ENCODE assay signal across 10 mouse cellular contexts in genomic region chr12:3843918-3844317, GRCm38 (mm10). TPM values are rescaled to one million over a fixed set of nuclear protein-coding genes. Genes with fewer than 3 reads are reported as not detected.
DNase-seq lines count a peak whose midpoint lies in the region; ATAC-seq and TF ChIP-seq lines count a peak whose summit lies in the region.
"Had no signal": no experiment of that assay in that cellular context is flagged by ENCODE, and none has a peak within 500 bp of the region (broad histone marks: within the 10 kb centered on the region; RNA-seq: fewer than 3 reads in every experiment).

No protein-coding gene starts in this region.

- H3K4me3 ChIP-seq in heart, postnatal 0 days (ENCODE audit: low read depth, low read length) = no peak overlapping the region
- H3K4me3 ChIP-seq in embryonic facial prominence, embryonic 10.5 days = peak overlapping the region; percentile 23; the same call in 1 of the 2 replicates
- no peak overlapping the region for H3K4me3 ChIP-seq in hindbrain, embryonic 12.5 days

- 24% methylated on average over 7 of the region's 7 CpGs for WGBS in heart, postnatal 0 days
- 19% methylated on average over 7 of the region's 7 CpGs for WGBS in embryonic facial prominence, embryonic 10.5 days
- WGBS in hindbrain, embryonic 12.5 days = 29% methylated on average over 7 of the region's 7 CpGs

- peaks cover 40% of the 10 kb centered on the region for H3K36me3 ChIP-seq in heart, postnatal 0 days (replicated peaks; ENCODE audit: control insufficient read depth, insufficient read depth, low read length)
- H3K36me3 ChIP-seq in embryonic facial prominence, embryonic 10.5 days (replicated peaks) = peaks cover 37% of the 10 kb centered on the region
- H3K36me3 ChIP-seq in hindbrain, embryonic 12.5 days = peaks cover 15% of the 10 kb centered on the region

- no peak for TF ChIP-seq CTCF in heart, postnatal 0 days (IDR thresholded peaks at IDR 0.05; ENCODE audit: low read depth)

- ATAC-seq in heart, postnatal 0 days (ENCODE audit: insufficient read depth, low read depth) = 0 out of 2 replicates have a peak, but pooled peaks have one; percentile 15
- ATAC-seq in hindbrain, embryonic 12.5 days (ENCODE audit: low FRiP score) = 0 out of 2 replicates have a peak, but pooled peaks have one; percentile 11
- ATAC-seq in megakaryocyte, adult 5-6 weeks (ENCODE audit: poor library complexity, severe bottlenecking) = no peak

- peaks cover 13% of the 10 kb centered on the region; the same call in 1 of the 2 replicates for H3K4me1 ChIP-seq in heart, postnatal 0 days (ENCODE audit: control insufficient read depth, insufficient read depth)
- peaks cover 42% of the 10 kb centered on the region for H3K4me1 ChIP-seq in embryonic facial prominence, embryonic 10.5 days
- peaks cover 17% of the 10 kb centered on the region for H3K4me1 ChIP-seq in hindbrain, embryonic 12.5 days

- no peak for TF ChIP-seq EP300 in heart, postnatal 0 days (IDR thresholded peaks at IDR 0.05; ENCODE audit: low read depth)

- H3K4me2 ChIP-seq in heart, postnatal 0 days (ENCODE audit: low read depth, low read length) = no peak overlapping the region
- H3K4me2 ChIP-seq in hindbrain, embryonic 12.5 days (replicated peaks) = no peak overlapping the region

- peak overlapping the region; percentile 47 for H3K27ac ChIP-seq in heart, postnatal 0 days (ENCODE audit: low read depth)
- peak overlapping the region; percentile 69; the same call in 1 of the 2 replicates for H3K27ac ChIP-seq in embryonic facial prominence, embryonic 10.5 days (replicated peaks)
- peak overlapping the region; percentile 75; the same call in 1 of the 2 replicates for H3K27ac ChIP-seq in hindbrain, embryonic 12.5 days

- H3K9ac ChIP-seq in heart, postnatal 0 days (replicated peaks; ENCODE audit: low read depth, low read length) = no peak overlapping the region
- H3K9ac ChIP-seq in hindbrain, embryonic 12.5 days = no peak overlapping the region

- no peaks in the 10 kb centered on the region for H3K9me3 ChIP-seq in heart, postnatal 0 days (replicated peaks; ENCODE audit: control insufficient read depth, low read length)
- H3K9me3 ChIP-seq in embryonic facial prominence, embryonic 10.5 days = no peaks in the 10 kb centered on the region
- H3K9me3 ChIP-seq in hindbrain, embryonic 12.5 days (replicated peaks) = no peaks in the 10 kb centered on the region

- no peak for DNase-seq in heart, postnatal 0 days (ENCODE audit: low spot score)
- no peak for DNase-seq in heart, adult 11 months
- no peak for DNase-seq in embryonic facial prominence, embryonic 10.5 days (ENCODE audit: low spot score)
- peak; percentile 49 for DNase-seq in neural tube, embryonic 10.5 days (ENCODE audit: extremely low spot score, low spot score)
- no peak for DNase-seq in adrenal gland, postnatal 14 days
- no peak for DNase-seq in thymus, postnatal 25 days
- DNase-seq: cerebellum, adult 2 months; right cerebral cortex, postnatal 14 days had no signal

- no peaks in the 10 kb centered on the region for H3K27me3 ChIP-seq in heart, postnatal 0 days (ENCODE audit: control insufficient read depth, insufficient read depth, low read length)
- peaks cover 55% of the 10 kb centered on the region for H3K27me3 ChIP-seq in embryonic facial prominence, embryonic 10.5 days (replicated peaks; ENCODE audit: low read depth, poor library complexity, severe bottlenecking)
- H3K27me3 ChIP-seq in hindbrain, embryonic 12.5 days = no peaks in the 10 kb centered on the region

RNA-seq across cellular contexts. Expression of gene Dnmt3a, which starts 38.1 kb away (rescaled TPM):
- total RNA-seq in heart, postnatal 0 days (2014; rRNA removed; ENCODE audit: low replicate concordance) = 31.7 and 32.8 TPM in 2 replicates
- 71.5 and 76.0 TPM in 2 replicates for polyA plus RNA-seq in heart, postnatal 0 days (2015; fragmentation: Nextera tagmentation; extraction: Ambion mirVana)
- polyA plus RNA-seq in embryonic facial prominence, embryonic 10.5 days (2016; fragmentation: Nextera tagmentation; extraction: Ambion mirVana) = 160 and 179 TPM in 2 replicates
- 166 and 180 TPM in 2 replicates for polyA plus RNA-seq in hindbrain, embryonic 12.5 days (2016; fragmentation: Nextera tagmentation; extraction: Ambion mirVana)
- total RNA-seq in megakaryocyte, adult 5-6 weeks (2015) = 3.5 and 5.5 TPM in 2 replicates
- total RNA-seq in megakaryocyte, adult 5-6 weeks (2017) = 5.3 and 13.8 TPM in 2 replicates
- total RNA-seq in adrenal gland, postnatal 14 days (2021) = 95.6 and 106 TPM in 2 replicates
